Mouse (Mus musculus) liver, embryonic 11.5 days (tissue): ENCODE results near the gene Phospho2. TPM values are rescaled to one million over a fixed set of nuclear protein-coding genes. Genes with fewer than 3 reads are reported as not detected.

Experiments used
- ATAC-seq: fragments of 200-750 bp; cut with Nextera tagmentation; replicated peaks from 2 replicates; pipeline ENCODE4 v1.8.0; 2017; ENCODE audit warnings: moderate number of reproducible peaks, mild to moderate bottlenecking, moderate TSS enrichment, moderate library complexity; ENCODE audit not compliant: low FRiP score
- DNase-seq: peaks from one replicate; pipeline ENCODE4 v3.0.0-alpha.2; 2017; ENCODE audit warnings: low spot score
- H3K27ac ChIP-seq: fragments of 300-500 bp; sonication (generic); 2 replicates; pipeline ENCODE4 v1.5.1; 2014; ENCODE audit warnings: mild to moderate bottlenecking, low read depth, low read length, control low read depth
- H3K27me3 ChIP-seq: fragments of 300-500 bp; sonication (generic); replicated peaks from 2 replicates; pipeline ENCODE4 v1.6.1; 2014; ENCODE audit warnings: low read length, mixed read lengths; ENCODE audit not compliant: control insufficient read depth, insufficient read depth
- H3K36me3 ChIP-seq: fragments of 300-500 bp; sonication (generic); 2 replicates; pipeline ENCODE4 v1.6.1; 2014; ENCODE audit warnings: mild to moderate bottlenecking, low read length, moderate library complexity, mixed read lengths; ENCODE audit not compliant: control insufficient read depth, insufficient read depth
- H3K4me1 ChIP-seq: fragments of 300-500 bp; sonication (generic); replicated peaks from 2 replicates; pipeline ENCODE4 v1.6.1; 2014; ENCODE audit warnings: low read length, mixed read lengths; ENCODE audit not compliant: control insufficient read depth, insufficient read depth
- H3K4me2 ChIP-seq: fragments of 300-500 bp; sonication (generic); 2 replicates; pipeline ENCODE4 v1.6.1; 2014; ENCODE audit warnings: mild to moderate bottlenecking, control low read depth, moderate library complexity
- H3K4me3 ChIP-seq: fragments of 300-500 bp; sonication (generic); 2 replicates; pipeline ENCODE4 v1.5.1; 2014; ENCODE audit warnings: low read depth, low read length, control low read depth
- H3K9ac ChIP-seq: fragments of 300-500 bp; sonication (generic); 2 replicates; pipeline ENCODE4 v1.6.1; 2014; ENCODE audit warnings: low read depth, low read length, control low read depth
- H3K9me3 ChIP-seq: fragments of 300-500 bp; sonication (generic); 2 replicates; pipeline ENCODE4 v1.6.1; 2016; ENCODE audit warnings: low read length, inconsistent platforms, mixed read lengths; ENCODE audit not compliant: control insufficient read depth
- WGBS: fragments of 180-500 bp; shearing (Covaris S2); extraction: QIAGEN DNeasy Blood & Tissue Kit; methylation state at CpG from one replicate; pipeline ENCODE4 v1.1.7; 2014; 5-methylcytosine and 5-hydroxymethylcytosine counted together
- polyA plus RNA-seq: library from polyadenylated mRNA; unstranded; fragments of >200 nt; fragmentation: Nextera tagmentation; extraction: Ambion mirVana; gene quantifications from 2 replicates; pipeline ENCODE4 v1.2.1, GENCODE M21; 2014

Gene Phospho2
- polyA plus RNA-seq, 1 experiment from 2014 or later = 25.2 TPM

GRCm38 (mm10) chr2:69829680-69830079, 40.3 kb downstream of the Phospho2 start:
- no peaks in the 10 kb centered on the region for H3K27me3 ChIP-seq
- H3K4me3 ChIP-seq = no peak overlapping the region
- H3K36me3 ChIP-seq = peaks cover 36% of the 10 kb centered on the region
- H3K4me2 ChIP-seq = no peak overlapping the region
- H3K4me1 ChIP-seq = peaks cover 11% of the 10 kb centered on the region; the same call in 1 of the 2 replicates
- no peaks in the 10 kb centered on the region for H3K9me3 ChIP-seq
- H3K9ac ChIP-seq = no peak overlapping the region
- 65% methylated on average over 2 of the region's 2 CpGs for WGBS
- H3K27ac ChIP-seq = no peak overlapping the region; the same call in 1 of the 2 replicates
- ATAC-seq (peak; percentile 87), DNase-seq (no peak)

- 77% methylated on average over 8 of the region's 8 CpGs for WGBS
- H3K9ac ChIP-seq = no peak overlapping the region
- DNase-seq (no peak), ATAC-seq (no peak)
- no peak overlapping the region; the same call in 1 of the 2 replicates for H3K27ac ChIP-seq
- peaks cover 40% of the 10 kb centered on the region for H3K36me3 ChIP-seq
- H3K4me3 ChIP-seq = no peak overlapping the region
- H3K27me3 ChIP-seq = no peaks in the 10 kb centered on the region
- no peaks in the 10 kb centered on the region for H3K9me3 ChIP-seq
- peaks cover 10% of the 10 kb centered on the region; the same call in 1 of the 2 replicates for H3K4me1 ChIP-seq
- no peak overlapping the region for H3K4me2 ChIP-seq
Observed at GRCm38 (mm10) chr2:69830116-69830515, 40.7 kb downstream of the Phospho2 start.

GRCm38 (mm10) chr2:69837244-69837967, 48.0 kb downstream of the Phospho2 start:
- no peaks in the 10 kb centered on the region for H3K4me1 ChIP-seq
- no peak overlapping the region for H3K27ac ChIP-seq
- WGBS = 67% methylated on average over 7 of the region's 7 CpGs
- no peaks in the 10 kb centered on the region for H3K9me3 ChIP-seq
- no peaks in the 10 kb centered on the region for H3K27me3 ChIP-seq
- no peak overlapping the region for H3K4me3 ChIP-seq
- no peak overlapping the region for H3K4me2 ChIP-seq
- ATAC-seq (peak; percentile 48), DNase-seq (no peak)
- H3K9ac ChIP-seq = no peak overlapping the region
- peaks cover 26% of the 10 kb centered on the region for H3K36me3 ChIP-seq

- Histone ChIP-seq H3K9ac (no peak overlapping the region), H3K9me3 (no peaks in the 10 kb centered on the region), H3K27me3 (no peaks in the 10 kb centered on the region), H3K4me2 (no peak overlapping the region), H3K36me3 (peaks cover 23% of the 10 kb centered on the region), H3K4me3 (no peak overlapping the region), H3K27ac (no peak overlapping the region), H3K4me1 (no peaks in the 10 kb centered on the region)
- DNase-seq (no peak), ATAC-seq (peak; percentile 70)
- 37% methylated on average over 3 of the region's 3 CpGs for WGBS
Observed at GRCm38 (mm10) chr2:69837996-69838395, 48.6 kb downstream of the Phospho2 start.

DNA sequence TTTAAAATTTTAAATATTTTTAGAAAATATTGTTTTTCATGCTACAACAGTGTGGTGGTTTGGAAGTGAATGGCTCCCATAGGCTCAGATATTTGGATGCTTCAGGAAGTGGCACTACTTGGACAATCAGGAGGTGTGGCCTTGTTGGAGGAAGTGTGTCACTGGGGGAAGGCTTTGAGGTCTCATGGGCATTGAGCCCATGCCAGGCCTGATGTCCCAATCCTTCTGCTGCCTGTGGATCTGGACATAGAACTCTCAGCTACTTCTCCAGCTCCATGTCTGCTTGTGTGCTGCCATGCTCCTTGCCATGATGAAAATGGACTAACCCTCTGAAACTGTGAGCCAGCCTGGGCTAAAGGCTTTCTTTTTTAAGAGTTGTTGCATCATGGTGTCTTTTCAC, 49.3 kb downstream of the Phospho2 start:
- no peaks in the 10 kb centered on the region for H3K9me3 ChIP-seq
- H3K4me3 ChIP-seq = no peak overlapping the region
- no peaks in the 10 kb centered on the region for H3K27me3 ChIP-seq
- H3K9ac ChIP-seq = no peak overlapping the region
- H3K27ac ChIP-seq = no peak overlapping the region
- H3K4me2 ChIP-seq = no peak overlapping the region
- DNase-seq (no peak), ATAC-seq (no peak)
- no peaks in the 10 kb centered on the region for H3K4me1 ChIP-seq
- peaks cover 16% of the 10 kb centered on the region for H3K36me3 ChIP-seq

- ATAC-seq (no peak), DNase-seq (no peak)
- WGBS = 45% methylated on average over 6 of the region's 6 CpGs
- Histone ChIP-seq H3K4me2 (no peak overlapping the region), H3K36me3 (peaks cover 6% of the 10 kb centered on the region; the same call in 1 of the 2 replicates), H3K27me3 (no peaks in the 10 kb centered on the region), H3K27ac (no peak overlapping the region), H3K9me3 (no peaks in the 10 kb centered on the region), H3K4me3 (no peak overlapping the region), H3K9ac (no peak overlapping the region), H3K4me1 (no peaks in the 10 kb centered on the region)
Observed at GRCm38 (mm10) chr2:69840261-69840660, 50.8 kb downstream of the Phospho2 start.

GRCm38 (mm10) chr2:69849215-69849614, 59.8 kb downstream of the Phospho2 start:
- no peak overlapping the region for H3K9ac ChIP-seq
- no peak for DNase-seq
- 68% methylated on average over 6 of the region's 6 CpGs for WGBS
- H3K9me3 ChIP-seq = no peaks in the 10 kb centered on the region
- H3K27me3 ChIP-seq = no peaks in the 10 kb centered on the region
- H3K27ac ChIP-seq = no peak overlapping the region
- H3K4me2 ChIP-seq = no peak overlapping the region
- no peaks in the 10 kb centered on the region for H3K36me3 ChIP-seq
- H3K4me3 ChIP-seq = no peak overlapping the region
- ATAC-seq = no peak
- H3K4me1 ChIP-seq = 0 out of 2 replicates have a peak, but pooled peaks cover 3% of the 10 kb centered on the region
